Mouse (Mus musculus): ENCODE data around the gene Gng3. TPM values are rescaled to one million over a fixed set of nuclear protein-coding genes. Genes with fewer than 3 reads are reported as not detected.

Gng3 gene
- polyA plus RNA-seq (2016; fragmentation: Nextera tagmentation; extraction: Ambion mirVana) = 0.62 and 0.65 TPM in 2 replicates

GRCm38 (mm10) chr19:8839103-8839907 lies at the start of gene Gng3:
Gene Gng3, minus strand, starts transcription at chr19:8839194.
- Histone ChIP-seq H3K9ac (peak within 1 kb of the TSS; percentile 79), H3K9me3 (replicated peaks) (no peaks in the 10 kb centered on the region), H3K4me2 (peak within 1 kb of the TSS; percentile 93), H3K4me1 (peaks cover 43% of the 10 kb centered on the region), H3K27ac (peak within 1 kb of the TSS; percentile 92), H3K27me3 (replicated peaks) (no peaks in the 10 kb centered on the region), H3K36me3 (peaks cover 41% of the 10 kb centered on the region), H3K4me3 (peak within 1 kb of the TSS; percentile 69)
- ATAC-seq = no peak
- WGBS (ENCODE audit: insufficient replicate concordance) = 78% methylated on average over 11 of the region's 11 CpGs

DNA sequence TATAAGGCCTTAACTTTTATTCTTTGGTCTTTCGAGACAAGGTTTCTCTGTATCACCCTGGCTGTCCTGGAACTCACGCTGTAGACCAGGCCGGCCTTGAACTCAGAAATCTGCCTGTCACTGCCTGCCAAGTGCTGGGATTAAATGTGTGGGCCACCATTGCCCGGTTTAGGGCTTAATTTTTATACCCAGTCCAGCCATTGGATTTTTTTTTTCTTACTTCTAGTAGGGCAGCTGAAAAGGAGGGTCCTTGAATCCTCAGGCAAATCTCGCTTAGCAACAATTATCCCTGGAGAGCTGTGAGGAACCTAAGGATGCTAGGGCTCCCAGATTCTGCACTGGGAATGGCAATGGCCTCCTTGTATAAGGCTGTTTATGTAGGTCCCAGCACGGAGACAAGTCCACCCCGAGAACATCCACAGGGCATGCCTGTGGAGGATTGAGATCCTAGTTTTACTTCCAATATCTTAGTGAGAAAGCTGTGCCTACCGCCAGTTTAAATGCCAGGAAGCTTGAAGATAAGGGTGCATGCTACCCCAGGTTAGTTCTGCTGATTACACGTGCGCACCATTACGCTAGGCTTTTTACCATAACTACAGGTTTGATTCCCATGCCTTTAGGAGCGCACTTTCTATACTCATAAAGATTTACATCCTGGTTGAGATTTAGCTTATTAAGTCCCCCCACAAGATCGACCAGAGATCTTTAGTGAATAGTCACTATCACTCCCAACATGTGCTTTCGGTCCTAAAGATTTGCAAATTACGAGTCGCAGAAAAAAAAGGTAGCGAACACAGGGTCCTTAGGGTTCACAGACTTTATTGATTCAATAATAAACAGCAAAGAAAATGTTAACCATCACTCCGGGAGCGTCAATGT lies 48.8 kb upstream of the Gng3 start:
- H3K9ac ChIP-seq = peak overlapping the region; percentile 89
- 8% methylated on average over 19 of the region's 19 CpGs for WGBS (ENCODE audit: insufficient replicate concordance)
- ATAC-seq = no peak
- peaks cover 17% of the 10 kb centered on the region for H3K36me3 ChIP-seq
- H3K4me3 ChIP-seq = peak overlapping the region; percentile 81
- H3K9me3 ChIP-seq (replicated peaks) = no peaks in the 10 kb centered on the region
- peak overlapping the region; percentile 89 for H3K27ac ChIP-seq
- H3K4me2 ChIP-seq = peak overlapping the region; percentile 77
- H3K4me1 ChIP-seq = peaks cover 44% of the 10 kb centered on the region
- H3K27me3 ChIP-seq (replicated peaks) = no peaks in the 10 kb centered on the region

GRCm38 (mm10) chr19:8886916-8887584 lies 48.1 kb upstream of the Gng3 start:
- 43% methylated on average over 1 of the region's 1 CpGs for WGBS (ENCODE audit: insufficient replicate concordance)
- no peak for ATAC-seq
- H3K27ac ChIP-seq = peak overlapping the region; percentile 89
- H3K4me1 ChIP-seq = peaks cover 37% of the 10 kb centered on the region
- H3K27me3 ChIP-seq (replicated peaks) = no peaks in the 10 kb centered on the region
- peaks cover 17% of the 10 kb centered on the region for H3K36me3 ChIP-seq
- H3K4me2 ChIP-seq = peak overlapping the region; percentile 77
- H3K9me3 ChIP-seq (replicated peaks) = no peaks in the 10 kb centered on the region
- peak overlapping the region; percentile 81 for H3K4me3 ChIP-seq
- H3K9ac ChIP-seq = peak overlapping the region; percentile 89

- no peak within 1 kb of the TSS for H3K27ac ChIP-seq
- H3K4me2 ChIP-seq = no peak within 1 kb of the TSS
- H3K4me3 ChIP-seq = no peak within 1 kb of the TSS
- WGBS (ENCODE audit: insufficient replicate concordance) = 73% methylated on average over 3 of the region's 3 CpGs
- H3K9ac ChIP-seq = no peak within 1 kb of the TSS
- H3K9me3 ChIP-seq (replicated peaks) = no peaks in the 10 kb centered on the region
- no peaks in the 10 kb centered on the region for H3K27me3 ChIP-seq (replicated peaks)
- H3K36me3 ChIP-seq = peaks cover 8% of the 10 kb centered on the region; the same call in 1 of the 2 replicates
- H3K4me1 ChIP-seq = peaks cover 36% of the 10 kb centered on the region
- no peak for ATAC-seq
Measured at GRCm38 (mm10) chr19:8883616-8884015, 44.6 kb upstream of the Gng3 start, which contains the start of the genes Lbhd1 and Gm49403. Gene Lbhd1, plus strand, starts transcription at chr19:8883732. Gene Gm49403, plus strand, starts transcription at chr19:8883930.

- Histone ChIP-seq H3K4me1 (peaks cover 21% of the 10 kb centered on the region), H3K9me3 (replicated peaks) (no peaks in the 10 kb centered on the region), H3K4me2 (peak overlapping the region; percentile 86), H3K9ac (peak overlapping the region; percentile 86), H3K4me3 (peak overlapping the region; percentile 85), H3K36me3 (peaks cover 27% of the 10 kb centered on the region), H3K27ac (peak overlapping the region; percentile 75; the same call in 1 of the 2 replicates), H3K27me3 (replicated peaks) (no peaks in the 10 kb centered on the region)
- ATAC-seq = no peak
- 10% methylated on average over 3 of the region's 3 CpGs for WGBS (ENCODE audit: insufficient replicate concordance)
Measured at GRCm38 (mm10) chr19:8881034-8881392, 42.0 kb upstream of the Gng3 start.

- Histone ChIP-seq H3K4me2 (peak within 1 kb of the TSS; percentile 86), H3K36me3 (peaks cover 32% of the 10 kb centered on the region), H3K9ac (peak within 1 kb of the TSS; percentile 86), H3K27ac (peak within 1 kb of the TSS; percentile 75), H3K27me3 (replicated peaks) (no peaks in the 10 kb centered on the region), H3K4me1 (peaks cover 21% of the 10 kb centered on the region), H3K4me3 (peak within 1 kb of the TSS; percentile 85), H3K9me3 (replicated peaks) (no peaks in the 10 kb centered on the region)
- ATAC-seq = peak; percentile 94
- under 1% methylated on average over 42 of the region's 42 CpGs for WGBS (ENCODE audit: insufficient replicate concordance)
Measured at GRCm38 (mm10) chr19:8880311-8881033, 41.5 kb upstream of the Gng3 start, which contains the start of gene Uqcc3. Gene Uqcc3, minus strand, starts transcription at chr19:8880923.

DNA sequence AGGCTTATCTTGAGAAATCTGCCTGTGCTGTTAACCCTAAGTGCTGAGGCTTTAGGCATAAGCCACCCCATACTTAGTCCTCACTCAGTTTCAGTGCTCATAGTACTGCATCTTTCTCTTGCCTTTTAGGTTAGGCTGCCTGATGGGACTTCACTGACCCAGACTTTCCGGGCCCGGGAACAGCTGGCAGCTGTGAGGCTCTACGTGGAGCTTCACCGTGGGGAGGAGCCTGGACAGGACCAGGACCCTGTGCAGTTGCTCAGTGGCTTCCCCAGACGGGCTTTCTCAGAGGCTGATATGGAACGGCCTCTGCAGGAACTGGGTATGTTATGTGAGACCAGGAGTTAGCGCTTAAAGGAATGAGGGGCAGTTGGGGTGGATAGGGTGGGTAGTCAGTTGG lies 36.0 kb upstream of the Gng3 start:
- ATAC-seq = no peak
- Histone ChIP-seq H3K9ac (peak overlapping the region; percentile 24; the same call in 1 of the 2 replicates), H3K36me3 (peaks cover 57% of the 10 kb centered on the region), H3K27me3 (replicated peaks) (no peaks in the 10 kb centered on the region), H3K27ac (0 out of 2 replicates have a peak overlapping the region, but pooled peaks have one; percentile 41), H3K4me2 (no peak overlapping the region), H3K4me1 (peaks cover 44% of the 10 kb centered on the region), H3K4me3 (no peak overlapping the region), H3K9me3 (replicated peaks) (no peaks in the 10 kb centered on the region)
- WGBS (ENCODE audit: insufficient replicate concordance) = 88% methylated on average over 7 of the region's 7 CpGs

DNA sequence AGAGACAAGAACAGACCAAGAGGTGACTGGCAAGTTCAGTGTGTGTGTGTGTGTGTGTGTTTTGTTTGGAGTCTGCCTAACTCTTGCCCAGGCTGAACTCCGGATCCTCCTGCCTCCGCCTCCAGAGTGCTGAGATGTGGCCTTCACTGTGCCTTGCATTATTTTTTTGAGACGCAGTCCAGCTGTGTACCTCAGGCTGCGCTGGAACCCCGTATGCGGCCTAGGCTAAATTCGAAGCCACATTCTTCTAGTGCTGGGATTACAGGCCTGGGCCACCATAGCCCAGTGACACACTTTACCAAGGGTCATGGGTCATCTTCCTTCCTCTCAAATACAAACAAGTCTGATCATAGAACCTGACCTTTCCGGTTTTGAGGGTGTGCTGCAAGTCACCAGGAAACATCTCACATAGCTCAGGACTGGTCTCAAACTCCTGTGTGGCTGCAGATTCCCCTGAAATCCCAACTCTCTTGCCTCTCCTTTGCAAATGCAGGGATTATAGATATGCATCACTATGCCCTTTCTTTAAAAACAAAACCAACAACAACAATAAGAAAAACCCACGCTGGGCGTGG lies 33.4 kb upstream of the Gng3 start:
- Histone ChIP-seq H3K4me3 (peak overlapping the region; percentile 78), H3K4me2 (peak overlapping the region; percentile 84), H3K27ac (peak overlapping the region; percentile 86), H3K4me1 (peaks cover 40% of the 10 kb centered on the region), H3K36me3 (peaks cover 42% of the 10 kb centered on the region), H3K9me3 (replicated peaks) (no peaks in the 10 kb centered on the region), H3K9ac (peak overlapping the region; percentile 91), H3K27me3 (replicated peaks) (no peaks in the 10 kb centered on the region)
- no peak for ATAC-seq
- WGBS (ENCODE audit: insufficient replicate concordance) = 60% methylated on average over 10 of the region's 10 CpGs

- Histone ChIP-seq H3K4me1 (peaks cover 40% of the 10 kb centered on the region), H3K27me3 (replicated peaks) (no peaks in the 10 kb centered on the region), H3K4me3 (peak within 1 kb of the TSS; percentile 78), H3K27ac (peak within 1 kb of the TSS; percentile 86), H3K36me3 (peaks cover 35% of the 10 kb centered on the region), H3K9me3 (replicated peaks) (no peaks in the 10 kb centered on the region), H3K4me2 (peak within 1 kb of the TSS; percentile 84), H3K9ac (peak within 1 kb of the TSS; percentile 91)
- ATAC-seq = peak; percentile 96
- WGBS (ENCODE audit: insufficient replicate concordance) = under 1% methylated on average over 59 of the region's 59 CpGs
Measured at GRCm38 (mm10) chr19:8871267-8872186, 32.5 kb upstream of the Gng3 start, which contains the start of gene Ubxn1. Gene Ubxn1, plus strand, starts transcription at chr19:8871496.

DNA sequence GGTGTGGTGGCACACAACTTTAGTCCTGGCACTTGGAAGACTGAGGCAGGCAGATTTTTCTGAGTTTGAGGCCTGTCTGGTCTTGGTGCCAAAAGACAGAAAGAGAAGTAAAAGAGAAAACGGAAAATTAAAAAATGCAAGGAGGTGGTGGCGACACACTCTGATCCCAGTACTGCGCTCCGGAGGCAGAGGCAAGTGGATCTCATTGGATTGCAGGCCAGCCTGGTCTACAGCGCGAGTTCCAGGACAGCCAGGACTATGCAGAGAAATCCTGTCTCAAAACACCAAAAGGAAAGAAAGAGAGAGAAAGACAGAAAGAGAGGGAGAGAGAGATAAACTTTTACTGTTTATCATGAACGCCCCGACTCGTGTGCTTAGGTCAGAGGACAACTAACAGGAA lies 31.8 kb upstream of the Gng3 start:
- peak; percentile 22 for ATAC-seq
- Histone ChIP-seq H3K27ac (peak overlapping the region; percentile 86), H3K9me3 (replicated peaks) (no peaks in the 10 kb centered on the region), H3K4me1 (peaks cover 40% of the 10 kb centered on the region), H3K4me2 (peak overlapping the region; percentile 84), H3K4me3 (peak overlapping the region; percentile 78), H3K27me3 (replicated peaks) (no peaks in the 10 kb centered on the region), H3K9ac (peak overlapping the region; percentile 91), H3K36me3 (peaks cover 28% of the 10 kb centered on the region)
- 27% methylated on average over 9 of the region's 9 CpGs for WGBS (ENCODE audit: insufficient replicate concordance)
